Mouse (Mus musculus): ENCODE measurements around the gene Nck2.

Nck2 gene

DNA sequence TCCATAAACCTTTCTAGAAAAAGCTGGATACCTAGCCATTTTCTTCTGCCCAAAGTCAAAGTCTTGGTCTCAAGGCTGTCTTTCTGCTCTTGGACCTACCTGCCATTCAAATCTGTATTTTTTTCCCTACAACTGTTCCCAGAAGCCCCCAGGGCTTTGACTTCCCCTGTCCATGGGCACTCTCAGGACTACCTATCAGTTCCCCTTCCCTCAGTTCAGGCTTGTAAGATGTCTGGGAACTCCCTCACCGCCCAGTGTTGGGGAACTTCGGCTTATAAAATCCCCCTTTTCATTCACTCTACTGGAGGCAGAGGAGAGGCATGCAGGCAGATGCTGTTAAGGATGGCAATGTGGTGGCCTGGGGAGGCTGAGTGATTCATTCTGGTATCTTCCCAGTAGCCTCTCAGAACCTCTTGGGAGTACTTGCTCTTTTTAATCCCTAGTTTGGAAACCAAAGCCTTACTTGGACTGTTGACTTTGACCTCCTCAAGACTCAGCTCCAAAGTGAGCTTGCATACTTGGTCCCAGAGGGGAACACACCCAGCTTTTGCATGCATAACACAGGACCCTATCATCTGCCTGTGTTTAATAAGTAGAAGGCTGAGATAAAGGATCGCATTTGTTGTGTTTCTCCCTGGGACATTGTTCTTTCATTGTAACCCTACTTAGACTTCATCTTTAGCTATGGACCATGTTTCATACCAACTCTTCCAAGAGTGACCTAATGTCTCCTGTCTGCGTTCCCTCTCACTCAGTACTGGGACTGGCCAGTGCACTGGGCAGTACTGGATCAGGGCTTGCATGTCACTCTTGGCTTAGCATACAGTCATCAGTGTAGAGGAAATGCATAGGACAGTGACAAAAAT, 27.0 kb downstream of the Nck2 start:
- no peak for DNase-seq

DNA sequence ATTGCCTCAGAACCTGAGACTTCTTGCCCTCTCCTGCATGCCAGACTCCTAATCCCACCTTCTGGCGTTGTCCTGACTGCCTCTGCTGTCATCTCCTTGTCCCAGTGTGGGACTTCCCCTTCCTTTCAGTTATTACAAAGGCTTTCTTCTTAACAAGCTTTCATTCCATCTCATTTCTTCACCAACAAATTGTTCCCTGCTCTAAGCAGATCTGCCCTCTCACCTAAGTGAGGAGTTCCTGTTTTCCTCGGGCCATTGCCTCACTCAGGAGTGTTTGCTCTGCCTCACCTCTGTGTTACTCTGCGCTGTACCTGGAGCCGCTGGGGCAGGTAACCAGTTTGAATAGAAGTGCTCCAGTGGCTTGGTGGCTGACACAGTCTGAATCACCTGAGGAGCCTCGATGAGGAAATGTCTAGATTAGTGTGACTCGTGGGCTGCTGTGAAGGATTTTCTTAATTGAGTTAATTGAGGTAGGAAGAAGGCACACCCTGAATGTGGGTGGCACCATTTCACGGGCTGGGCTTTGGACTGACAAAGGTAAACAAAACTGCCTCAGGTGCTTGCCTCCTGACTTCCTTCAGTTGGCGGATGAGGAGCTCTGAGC, 27.8 kb downstream of the Nck2 start:
- DNase-seq, result no peak

GRCm38 (mm10) chr1:43473734-43474534, 29.6 kb downstream of the Nck2 start:
- DNase-seq, result peak; percentile 79

GRCm38 (mm10) chr1:43474535-43475409, 30.4 kb downstream of the Nck2 start:
- DNase-seq, result no peak

GRCm38 (mm10) chr1:43477954-43478353, 33.6 kb downstream of the Nck2 start:
- no peak for DNase-seq

GRCm38 (mm10) chr1:43485204-43485603, 40.8 kb downstream of the Nck2 start:
- DNase-seq, result no peak

GRCm38 (mm10) chr1:43486500-43486899, 42.1 kb downstream of the Nck2 start:
- no peak for DNase-seq

DNA sequence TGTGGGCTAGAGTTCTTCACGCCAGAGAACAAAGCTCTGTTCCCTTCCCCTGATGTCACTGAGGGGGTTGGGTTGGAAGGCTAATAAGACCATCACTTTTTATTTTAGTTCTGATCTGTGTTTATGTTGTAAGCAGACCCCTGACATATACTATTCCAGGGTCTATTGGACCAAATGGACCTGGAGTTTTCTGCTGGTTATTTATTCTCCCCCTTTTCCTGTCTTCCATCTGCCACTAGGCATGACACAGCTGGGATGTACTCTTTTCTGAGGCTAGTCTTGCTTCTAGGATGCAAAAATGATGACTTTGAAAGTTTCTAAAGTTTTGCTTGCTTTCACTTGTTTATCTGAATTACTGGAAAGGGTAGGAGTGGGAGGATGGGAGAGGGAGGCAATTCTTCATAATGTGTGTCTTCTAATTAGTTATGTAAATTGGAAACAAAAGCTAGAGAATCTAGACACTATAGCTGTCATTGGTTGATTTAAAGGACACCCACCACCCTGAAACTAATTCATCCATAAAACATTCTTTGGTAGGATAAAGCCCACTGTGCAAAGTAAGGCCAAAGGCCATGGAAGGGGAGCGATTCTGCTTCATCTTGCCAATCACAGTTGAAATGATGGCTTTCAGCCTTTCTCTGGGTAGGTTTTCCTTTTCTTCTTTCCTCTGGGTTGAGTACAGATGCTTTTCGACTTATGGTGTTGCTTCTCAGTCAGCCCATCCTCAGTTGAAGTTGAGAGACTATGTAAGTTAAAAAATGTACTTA, 42.8 kb downstream of the Nck2 start:
- DNase-seq, result no peak

- DNase-seq, result no peak
Observed at GRCm38 (mm10) chr1:43489311-43489710, 44.9 kb downstream of the Nck2 start.

DNA sequence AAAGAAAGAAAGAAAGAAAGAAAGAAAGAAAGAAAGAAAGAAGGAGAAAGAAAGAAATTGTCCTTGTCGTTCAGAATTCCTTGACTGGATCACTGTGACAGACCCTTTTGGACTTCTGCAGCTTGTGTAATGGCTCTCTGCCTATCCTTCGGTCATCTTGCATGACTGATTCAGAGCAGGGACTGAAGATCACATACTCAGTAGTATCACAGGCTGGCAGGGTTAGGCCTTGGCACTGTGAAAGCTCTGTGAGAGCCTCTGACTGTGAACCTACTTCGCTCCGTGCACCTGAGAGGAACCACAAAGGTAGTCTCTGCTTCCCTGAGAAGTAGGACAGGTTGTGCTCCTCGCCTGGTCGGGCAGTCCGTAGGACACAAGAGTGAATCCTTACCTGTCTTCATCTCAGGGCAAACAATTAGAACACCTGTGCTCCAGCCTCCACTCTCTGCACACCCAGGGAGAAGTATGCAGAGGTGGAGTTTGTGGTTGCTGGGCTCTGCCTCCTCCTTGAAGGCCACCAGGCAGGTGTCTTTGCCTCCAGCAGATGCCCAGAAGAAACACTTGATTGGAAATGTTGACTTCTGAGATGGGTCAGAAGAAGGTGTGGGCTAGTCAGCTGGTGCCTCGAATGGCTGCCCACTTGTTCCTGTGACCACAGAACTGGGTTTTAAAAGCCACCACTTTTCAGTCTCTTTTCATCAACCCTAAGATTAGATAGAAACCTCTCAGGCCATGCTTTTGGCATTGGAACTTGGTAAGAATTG, 47.3 kb downstream of the Nck2 start:
- DNase-seq, result peak; percentile 41

- DNase-seq, result no peak
Observed at GRCm38 (mm10) chr1:43492803-43493437, 48.5 kb downstream of the Nck2 start.

- no peak for DNase-seq
Observed at GRCm38 (mm10) chr1:43496051-43496450, 51.7 kb downstream of the Nck2 start.

DNA sequence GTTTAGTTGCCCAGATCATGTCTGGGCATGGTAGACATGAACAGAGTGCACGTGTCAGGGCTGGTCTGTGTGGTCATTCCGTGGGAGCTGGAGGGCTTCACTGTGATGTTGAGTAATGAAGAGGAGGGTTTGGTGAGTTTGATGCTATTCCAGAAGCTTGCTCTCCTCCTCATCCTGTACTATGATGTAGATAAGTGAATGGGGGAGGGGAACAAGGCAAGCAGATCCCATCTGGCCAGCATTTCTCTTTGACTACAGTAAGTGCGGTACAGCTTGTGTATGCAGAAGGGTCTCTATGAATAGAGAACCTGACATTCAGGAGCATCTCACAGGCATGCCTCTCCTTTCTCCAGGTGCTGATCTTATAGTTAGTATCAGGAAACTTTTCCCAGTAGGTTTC, 52.6 kb downstream of the Nck2 start:
- no peak for DNase-seq

GRCm38 (mm10) chr1:43497951-43498350, 53.6 kb downstream of the Nck2 start:
- peak; percentile 44 for DNase-seq

- no peak for DNase-seq
Observed at GRCm38 (mm10) chr1:43500121-43500520, 55.7 kb downstream of the Nck2 start.

GRCm38 (mm10) chr1:43501143-43501919, 57.0 kb downstream of the Nck2 start:
- no peak for DNase-seq

DNA sequence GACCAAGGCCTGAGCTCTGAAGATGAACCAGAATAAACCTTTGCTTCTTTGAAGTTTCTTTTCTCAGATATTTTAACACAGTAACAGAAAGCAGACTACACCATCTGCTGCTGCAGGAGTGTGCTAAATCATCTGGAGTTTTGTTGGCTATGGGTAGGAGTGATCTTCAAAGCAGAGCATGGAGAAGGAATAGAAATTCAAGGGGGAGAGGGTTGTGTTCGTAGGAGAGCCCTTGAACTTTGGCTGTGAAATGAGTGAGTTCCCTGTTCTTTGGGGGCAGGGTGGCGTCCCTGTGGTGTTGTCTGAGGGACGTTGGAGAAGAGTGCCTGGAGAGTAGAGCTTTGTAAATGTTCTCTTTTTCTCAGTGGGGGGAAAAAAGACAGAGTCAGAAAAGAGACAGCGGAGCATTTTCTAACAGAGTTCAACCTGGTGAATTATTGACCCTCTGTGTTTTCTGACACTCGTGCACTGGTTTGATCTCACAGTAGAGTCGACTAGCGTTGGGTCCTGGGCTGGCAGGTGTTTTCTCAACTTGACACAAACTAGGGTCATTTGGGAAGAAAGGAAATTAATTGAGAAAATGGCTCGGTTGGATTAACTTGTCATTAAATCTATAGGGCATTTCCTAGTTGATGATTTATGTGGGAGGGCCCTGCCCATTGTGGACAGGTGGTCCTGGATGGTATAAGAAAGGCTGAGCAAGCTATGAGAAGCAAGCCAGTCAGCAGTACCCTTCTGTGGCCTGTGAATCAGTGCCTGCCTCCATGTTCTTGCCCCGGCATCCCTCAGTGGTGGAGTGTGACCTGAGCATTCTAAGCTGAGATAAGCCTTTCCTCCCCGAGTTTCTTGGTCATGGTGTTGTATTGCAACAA, 57.8 kb downstream of the Nck2 start:
- no peak for DNase-seq

DNA sequence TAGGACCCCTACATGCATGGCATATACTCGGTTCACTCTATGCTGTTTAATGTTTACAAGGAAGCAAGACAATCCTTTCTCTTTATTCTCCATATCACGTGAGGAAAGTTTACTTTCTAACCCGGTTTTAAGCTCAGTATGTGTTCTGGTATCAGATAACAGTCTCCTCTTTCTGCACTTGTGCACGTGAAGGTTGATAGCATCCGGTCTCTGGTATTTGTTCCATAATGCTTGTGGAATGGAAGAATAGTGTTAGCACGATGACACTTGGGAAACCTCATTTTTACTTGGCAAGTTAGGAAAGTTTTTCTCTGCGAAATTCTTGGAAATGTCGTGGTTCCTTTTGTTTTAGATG, 58.4 kb downstream of the Nck2 start:
- no peak for DNase-seq

DNA sequence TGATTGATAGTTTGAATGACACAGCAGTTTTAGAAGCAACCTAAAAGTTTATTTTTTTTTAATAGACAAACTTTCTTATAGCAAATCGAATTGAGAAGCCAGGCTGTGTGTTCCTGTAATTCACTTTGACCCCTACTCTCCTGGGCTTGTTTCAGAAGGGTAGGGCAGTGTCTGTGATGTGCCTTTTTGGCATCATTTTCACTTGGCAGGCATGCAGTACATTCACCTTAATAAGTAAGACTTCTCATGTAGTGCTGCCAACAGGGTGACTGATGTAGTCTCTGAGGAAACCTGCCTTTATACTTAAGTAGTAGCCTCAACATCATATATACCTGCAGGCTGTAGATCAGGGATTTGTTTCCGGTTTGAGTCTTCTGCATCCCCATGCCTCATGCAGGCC, 58.9 kb downstream of the Nck2 start:
- no peak for DNase-seq
